Mouse (Mus musculus) A20 (cell line): ENCODE data around the gene Fmr1nb.
A peak's percentile ranks its signal among the peaks of the same experiment; 100 is the strongest.
"Not testable (repeated sequence)": the region's sequence is repeated elsewhere in the genome, so short reads cannot be mapped to it uniquely, and the experiment has no call there.

ENCODE experiments used
- DNase-seq: peaks from one replicate; pipeline ENCODE4 v3.0.0-alpha.2; 2011; ENCODE audit warnings: low read depth, low spot score

The Fmr1nb gene

GRCm38 (mm10) chrX:68761606-68762005, at the start of gene Fmr1nb:
Gene Fmr1nb, plus strand, starts transcription at chrX:68761839.
- DNase-seq: no peak

- DNase-seq: no peak
Measured at GRCm38 (mm10) chrX:68736902-68737301, 24.7 kb upstream of the Fmr1nb start.

DNA sequence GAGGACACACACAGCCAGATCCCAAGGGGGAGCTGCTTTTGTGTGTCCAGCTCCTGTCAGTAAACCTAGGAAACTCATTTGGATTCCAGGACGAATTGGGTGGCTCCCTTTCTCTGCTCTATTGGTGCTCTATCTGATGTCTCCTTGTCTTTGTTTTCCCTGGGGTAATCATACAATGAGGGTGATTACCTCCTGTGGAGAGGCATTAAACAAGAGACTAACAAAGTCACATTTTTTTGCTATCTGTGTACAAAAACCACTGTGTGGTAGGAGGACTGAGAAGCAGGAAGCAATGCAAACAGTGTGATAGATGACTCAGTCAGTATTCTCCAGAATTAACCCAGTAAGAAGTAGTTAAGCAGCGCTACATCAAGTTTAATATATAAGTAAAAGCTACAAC, 21.6 kb upstream of the Fmr1nb start:
- DNase-seq: no peak

GRCm38 (mm10) chrX:68820449-68820848, 58.8 kb downstream of the Fmr1nb start:
- not testable (repeated sequence) for DNase-seq

DNA sequence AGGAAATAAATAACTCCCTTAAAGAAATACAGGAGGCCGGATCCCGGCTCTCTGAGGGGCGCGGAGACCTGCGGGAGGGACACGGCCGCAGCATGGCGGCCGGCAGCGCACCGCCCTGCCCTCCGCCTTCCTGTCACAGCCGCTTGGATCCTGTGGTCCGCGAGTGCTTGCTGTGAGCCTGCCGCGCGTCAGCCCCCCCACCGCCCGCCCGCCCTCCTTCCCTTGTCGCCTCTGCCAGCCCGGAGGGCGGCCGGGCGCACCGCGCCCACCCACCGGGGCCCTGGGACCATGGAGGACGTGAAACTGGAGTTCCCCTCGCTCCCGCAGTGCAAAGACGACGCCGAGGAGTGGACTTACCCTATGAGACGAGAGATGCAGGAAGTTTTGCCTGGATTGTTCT, 59.4 kb downstream of the Fmr1nb start, which contains the start of gene Gm14698:
Gm14698 (plus strand) TSS at position 35 of the 400 bp plus-strand sequence.
- DNase-seq: not testable (repeated sequence)

GRCm38 (mm10) chrX:68839548-68840444, 78.2 kb downstream of the Fmr1nb start:
- DNase-seq: peak; percentile 24
